Mouse (Mus musculus): Measurements from ENCODE around the gene Nlgn1. TPM values are rescaled to one million over a fixed set of nuclear protein-coding genes. Genes with fewer than 3 reads are reported as not detected.

The Nlgn1 gene
- not detected in 2 replicates for polyA plus RNA-seq (2012)

- no peaks in the 10 kb centered on the region for H3K36me3 ChIP-seq (ENCODE audit: control insufficient read depth)
Observed at GRCm38 (mm10) chr3:26332400-26333238, at the start of gene Nlgn1. Nlgn1 (minus strand) TSS chr3:26332460.

GRCm38 (mm10) chr3:26378272-26378671, 46.0 kb upstream of the Nlgn1 start:
- H3K4me1 ChIP-seq (ENCODE audit: control insufficient read depth) = no peaks in the 10 kb centered on the region
- no peak overlapping the region for H3K4me3 ChIP-seq (replicated peaks)
- TF ChIP-seq TAL1 (IDR thresholded peaks at IDR 0.05; ENCODE audit: low read length) (no peak), GATA1 (IDR thresholded peaks at IDR 0.05; ENCODE audit: low read length) (no peak)
- no peaks in the 10 kb centered on the region for H3K36me3 ChIP-seq (ENCODE audit: control insufficient read depth)
- no peaks in the 10 kb centered on the region for H3K27me3 ChIP-seq (ENCODE audit: control insufficient read depth)
- H3K9me3 ChIP-seq (ENCODE audit: control insufficient read depth, low read length) = no peaks in the 10 kb centered on the region

More at GRCm38 (mm10) chr3:26332400-26333238, at the start of gene Nlgn1:
- TF ChIP-seq GATA1 (IDR thresholded peaks at IDR 0.05; ENCODE audit: low read length) (no peak), TAL1 (IDR thresholded peaks at IDR 0.05; ENCODE audit: low read length) (no peak)
- Histone ChIP-seq H3K27me3 (ENCODE audit: control insufficient read depth) (peaks cover 37% of the 10 kb centered on the region), H3K9me3 (ENCODE audit: control insufficient read depth, low read length) (no peaks in the 10 kb centered on the region; the same call in 1 of the 2 replicates), H3K4me1 (ENCODE audit: control insufficient read depth) (no peaks in the 10 kb centered on the region), H3K4me3 (replicated peaks) (no peak within 1 kb of the TSS)

- TF ChIP-seq GATA1 (IDR thresholded peaks at IDR 0.05; ENCODE audit: low read length) (no peak), TAL1 (IDR thresholded peaks at IDR 0.05; ENCODE audit: low read length) (no peak)
- H3K4me1 ChIP-seq (ENCODE audit: control insufficient read depth) = no peaks in the 10 kb centered on the region
- no peak overlapping the region for H3K4me3 ChIP-seq (replicated peaks)
- H3K27me3 ChIP-seq (ENCODE audit: control insufficient read depth) = no peaks in the 10 kb centered on the region
- no peaks in the 10 kb centered on the region for H3K9me3 ChIP-seq (ENCODE audit: control insufficient read depth, low read length)
- H3K36me3 ChIP-seq (ENCODE audit: control insufficient read depth) = no peaks in the 10 kb centered on the region
Observed at GRCm38 (mm10) chr3:26355082-26355481, 22.8 kb upstream of the Nlgn1 start.

GRCm38 (mm10) chr3:26354483-26355030, 22.3 kb upstream of the Nlgn1 start:
- H3K9me3 ChIP-seq (ENCODE audit: control insufficient read depth, low read length) = no peaks in the 10 kb centered on the region
- no peaks in the 10 kb centered on the region for H3K27me3 ChIP-seq (ENCODE audit: control insufficient read depth)
- no peaks in the 10 kb centered on the region for H3K4me1 ChIP-seq (ENCODE audit: control insufficient read depth)
- no peak for TF ChIP-seq TAL1 (IDR thresholded peaks at IDR 0.05; ENCODE audit: low read length)
- no peak for TF ChIP-seq GATA1 (IDR thresholded peaks at IDR 0.05; ENCODE audit: low read length)
- no peaks in the 10 kb centered on the region for H3K36me3 ChIP-seq (ENCODE audit: control insufficient read depth)
- no peak overlapping the region for H3K4me3 ChIP-seq (replicated peaks)

GRCm38 (mm10) chr3:26337495-26337894, 5.2 kb upstream of the Nlgn1 start:
- TF ChIP-seq GATA1 (IDR thresholded peaks at IDR 0.05; ENCODE audit: low read length) (no peak), TAL1 (IDR thresholded peaks at IDR 0.05; ENCODE audit: low read length) (no peak)
- Histone ChIP-seq H3K9me3 (ENCODE audit: control insufficient read depth, low read length) (no peaks in the 10 kb centered on the region), H3K4me1 (ENCODE audit: control insufficient read depth) (no peaks in the 10 kb centered on the region), H3K4me3 (replicated peaks) (no peak overlapping the region), H3K27me3 (ENCODE audit: control insufficient read depth) (peaks cover 19% of the 10 kb centered on the region), H3K36me3 (ENCODE audit: control insufficient read depth) (no peaks in the 10 kb centered on the region)

GRCm38 (mm10) chr3:26333239-26333811, 1.1 kb upstream of the Nlgn1 start:
- no peaks in the 10 kb centered on the region; the same call in 1 of the 2 replicates for H3K9me3 ChIP-seq (ENCODE audit: control insufficient read depth, low read length)
- TF ChIP-seq GATA1 (IDR thresholded peaks at IDR 0.05; ENCODE audit: low read length) (no peak), TAL1 (IDR thresholded peaks at IDR 0.05; ENCODE audit: low read length) (no peak)
- no peaks in the 10 kb centered on the region for H3K36me3 ChIP-seq (ENCODE audit: control insufficient read depth)
- peaks cover 37% of the 10 kb centered on the region for H3K27me3 ChIP-seq (ENCODE audit: control insufficient read depth)
- no peaks in the 10 kb centered on the region for H3K4me1 ChIP-seq (ENCODE audit: control insufficient read depth)
- H3K4me3 ChIP-seq (replicated peaks) = no peak overlapping the region

- H3K4me3 ChIP-seq (replicated peaks) = no peak overlapping the region
- no peaks in the 10 kb centered on the region for H3K4me1 ChIP-seq (ENCODE audit: control insufficient read depth)
- no peaks in the 10 kb centered on the region; the same call in 1 of the 2 replicates for H3K9me3 ChIP-seq (ENCODE audit: control insufficient read depth, low read length)
- TF ChIP-seq TAL1 (IDR thresholded peaks at IDR 0.05; ENCODE audit: low read length) (no peak), GATA1 (IDR thresholded peaks at IDR 0.05; ENCODE audit: low read length) (no peak)
- H3K27me3 ChIP-seq (ENCODE audit: control insufficient read depth) = peaks cover 37% of the 10 kb centered on the region
- H3K36me3 ChIP-seq (ENCODE audit: control insufficient read depth) = no peaks in the 10 kb centered on the region
Observed at GRCm38 (mm10) chr3:26331177-26332061, 841 bp downstream of the Nlgn1 start.

- TF ChIP-seq GATA1 (IDR thresholded peaks at IDR 0.05; ENCODE audit: low read length) (no peak), TAL1 (IDR thresholded peaks at IDR 0.05; ENCODE audit: low read length) (no peak)
- Histone ChIP-seq H3K4me1 (ENCODE audit: control insufficient read depth) (no peaks in the 10 kb centered on the region), H3K9me3 (ENCODE audit: control insufficient read depth, low read length) (no peaks in the 10 kb centered on the region; the same call in 1 of the 2 replicates), H3K27me3 (ENCODE audit: control insufficient read depth) (peaks cover 37% of the 10 kb centered on the region), H3K36me3 (ENCODE audit: control insufficient read depth) (no peaks in the 10 kb centered on the region), H3K4me3 (replicated peaks) (no peak overlapping the region)
Observed at GRCm38 (mm10) chr3:26330863-26331176, 1.4 kb downstream of the Nlgn1 start.
